Mouse (Mus musculus): ENCODE measurements around the gene Sox30. TPM values are rescaled to one million over a fixed set of nuclear protein-coding genes. Genes with fewer than 3 reads are reported as not detected.

Gene Sox30
- polyA plus RNA-seq, 1 experiment from 2014 or later = 0.05 TPM

DNA sequence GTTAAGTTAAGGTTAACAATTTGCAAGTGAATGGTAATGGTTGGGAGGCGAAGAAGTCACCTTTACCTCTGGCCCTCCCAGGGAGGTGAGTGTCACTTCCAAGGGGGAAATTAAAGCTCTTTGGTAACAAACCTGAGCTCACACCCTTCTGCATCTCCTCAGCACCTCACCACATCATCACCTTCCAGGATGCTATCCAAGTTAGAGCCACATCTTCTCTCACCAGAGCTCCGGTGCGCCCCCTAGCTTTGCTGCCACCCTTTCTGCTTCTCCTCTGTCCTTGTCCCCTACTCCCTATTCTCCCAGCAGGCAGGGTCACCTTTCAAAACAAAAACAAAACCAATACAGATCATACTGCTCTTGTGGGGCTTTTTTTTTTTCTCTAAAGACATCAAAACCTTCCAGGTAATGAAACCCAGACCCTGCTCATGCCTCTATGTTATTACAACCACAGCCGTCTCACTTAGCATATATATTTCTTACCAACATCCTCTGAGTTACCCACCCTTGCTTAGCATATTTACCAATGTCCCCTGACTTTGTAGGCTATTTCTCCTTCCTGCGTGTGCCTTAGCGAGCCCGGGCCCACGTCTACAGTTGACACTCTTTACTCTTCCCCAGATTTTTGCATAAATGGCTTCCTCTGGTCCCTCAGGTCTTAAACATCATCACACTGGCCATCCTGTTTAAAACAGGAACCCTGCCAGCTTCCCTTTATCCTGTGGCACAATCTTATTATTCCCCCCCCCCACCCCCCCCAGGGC, 80.0 kb downstream of the Sox30 start:
- Histone ChIP-seq H3K9me3 (no peaks in the 10 kb centered on the region), H3K9ac (replicated peaks) (no peak overlapping the region), H3K4me2 (replicated peaks) (no peak overlapping the region), H3K4me3 (replicated peaks) (no peak overlapping the region), H3K27ac (no peak overlapping the region), H3K27me3 (no peaks in the 10 kb centered on the region), H3K4me1 (replicated peaks) (peaks cover 28% of the 10 kb centered on the region), H3K36me3 (peaks cover 5% of the 10 kb centered on the region; the same call in 1 of the 2 replicates)
- WGBS = 78% methylated on average over 8 of the region's 8 CpGs
- no peak for ATAC-seq

DNA sequence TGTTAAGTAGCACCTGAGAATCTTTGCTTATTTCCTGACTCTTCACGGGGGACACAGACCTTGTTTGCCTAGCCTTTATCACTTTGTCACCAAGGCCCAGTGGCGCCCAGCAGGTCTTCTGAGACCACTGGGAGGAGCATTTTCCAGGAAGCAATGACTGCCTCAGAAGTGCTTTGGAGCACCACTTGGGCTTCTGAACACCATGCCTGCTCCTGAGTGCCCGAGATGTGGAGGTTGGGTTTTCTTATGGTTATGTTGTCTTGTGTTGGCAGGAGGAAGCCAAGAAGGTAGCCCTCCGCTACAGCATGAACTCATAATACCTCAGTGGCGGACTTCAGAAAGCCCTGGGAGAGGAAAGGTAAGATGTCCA, 80.5 kb downstream of the Sox30 start:
- Histone ChIP-seq H3K4me1 (replicated peaks) (peaks cover 30% of the 10 kb centered on the region), H3K36me3 (peaks cover 5% of the 10 kb centered on the region; the same call in 1 of the 2 replicates), H3K27me3 (no peaks in the 10 kb centered on the region), H3K27ac (no peak overlapping the region), H3K9ac (replicated peaks) (no peak overlapping the region), H3K9me3 (no peaks in the 10 kb centered on the region), H3K4me3 (replicated peaks) (no peak overlapping the region), H3K4me2 (replicated peaks) (no peak overlapping the region)
- no peak for ATAC-seq
- 89% methylated on average over 5 of the region's 5 CpGs for WGBS

DNA sequence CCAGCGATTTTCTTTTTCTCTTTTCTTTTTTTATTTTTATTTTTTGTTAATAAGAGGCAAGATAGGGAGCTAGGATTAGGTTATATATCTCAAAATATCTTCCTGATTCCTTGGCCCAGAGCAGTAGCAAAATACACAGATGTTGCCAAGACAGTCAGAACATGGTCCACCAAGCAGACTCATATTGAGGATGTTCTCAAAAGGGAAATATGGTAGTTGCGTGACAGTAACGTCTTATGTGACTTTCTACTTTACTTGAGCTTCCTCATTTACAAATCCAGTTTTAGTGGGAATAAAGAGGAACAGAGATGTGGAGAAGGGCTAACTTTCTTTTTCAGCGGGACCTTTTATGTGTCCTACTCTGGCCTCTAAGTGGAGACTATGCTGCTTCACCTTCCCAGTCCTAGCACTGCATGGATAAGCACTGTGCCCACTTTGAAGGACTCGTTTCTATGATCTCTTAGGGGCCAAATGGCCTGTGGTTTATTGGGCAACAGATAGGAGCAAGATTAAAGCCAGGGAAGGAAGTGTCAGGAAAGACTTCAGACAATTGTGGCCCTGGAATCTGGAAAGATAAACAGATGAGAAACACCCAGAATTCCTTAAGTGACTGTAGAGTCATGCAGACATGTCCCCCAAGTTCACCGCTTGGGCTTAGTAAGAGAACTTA, 81.8 kb downstream of the Sox30 start:
- H3K4me3 ChIP-seq (replicated peaks) = no peak overlapping the region
- H3K9me3 ChIP-seq = no peaks in the 10 kb centered on the region
- H3K27ac ChIP-seq = no peak overlapping the region
- no peak overlapping the region for H3K4me2 ChIP-seq (replicated peaks)
- peaks cover 5% of the 10 kb centered on the region; the same call in 1 of the 2 replicates for H3K36me3 ChIP-seq
- no peak for ATAC-seq
- peaks cover 29% of the 10 kb centered on the region for H3K4me1 ChIP-seq (replicated peaks)
- H3K27me3 ChIP-seq = no peaks in the 10 kb centered on the region
- no peak overlapping the region for H3K9ac ChIP-seq (replicated peaks)
- 89% methylated on average over 6 of the region's 6 CpGs for WGBS

DNA sequence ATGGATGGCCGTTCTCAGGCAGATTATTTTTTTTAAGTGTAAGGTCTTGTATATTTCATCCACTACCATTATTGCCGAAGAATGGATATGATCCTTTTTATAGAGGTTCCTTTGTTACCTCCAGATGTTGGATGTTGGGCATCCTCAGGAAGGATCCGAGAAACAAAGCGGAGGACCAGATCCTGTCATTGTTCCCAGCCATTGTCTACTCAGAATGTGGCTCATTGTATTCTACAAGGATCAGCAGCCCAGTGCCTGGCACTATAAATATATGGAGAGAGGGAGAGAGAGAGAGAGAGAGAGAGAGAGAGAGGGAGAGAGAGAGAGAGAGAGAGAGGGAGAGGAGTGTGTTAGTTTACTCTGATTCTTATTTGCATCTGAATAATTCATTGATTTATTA, 82.5 kb downstream of the Sox30 start:
- ATAC-seq = no peak
- no peak overlapping the region for H3K4me3 ChIP-seq (replicated peaks)
- H3K9me3 ChIP-seq = no peaks in the 10 kb centered on the region
- WGBS = 42% methylated on average over 4 of the region's 4 CpGs
- H3K27me3 ChIP-seq = no peaks in the 10 kb centered on the region
- peaks cover 22% of the 10 kb centered on the region for H3K4me1 ChIP-seq (replicated peaks)
- no peak overlapping the region for H3K4me2 ChIP-seq (replicated peaks)
- H3K9ac ChIP-seq (replicated peaks) = no peak overlapping the region
- H3K27ac ChIP-seq = no peak overlapping the region
- H3K36me3 ChIP-seq = peaks cover 5% of the 10 kb centered on the region; the same call in 1 of the 2 replicates

GRCm38 (mm10) chr11:46062993-46063731, 83.1 kb downstream of the Sox30 start:
- Histone ChIP-seq H3K9me3 (no peaks in the 10 kb centered on the region), H3K36me3 (peaks cover 5% of the 10 kb centered on the region; the same call in 1 of the 2 replicates), H3K9ac (replicated peaks) (no peak overlapping the region), H3K27me3 (no peaks in the 10 kb centered on the region), H3K27ac (no peak overlapping the region), H3K4me3 (replicated peaks) (no peak overlapping the region), H3K4me2 (replicated peaks) (no peak overlapping the region), H3K4me1 (replicated peaks) (peaks cover 17% of the 10 kb centered on the region)
- ATAC-seq = no peak
- WGBS = 67% methylated on average over 9 of the region's 9 CpGs

DNA sequence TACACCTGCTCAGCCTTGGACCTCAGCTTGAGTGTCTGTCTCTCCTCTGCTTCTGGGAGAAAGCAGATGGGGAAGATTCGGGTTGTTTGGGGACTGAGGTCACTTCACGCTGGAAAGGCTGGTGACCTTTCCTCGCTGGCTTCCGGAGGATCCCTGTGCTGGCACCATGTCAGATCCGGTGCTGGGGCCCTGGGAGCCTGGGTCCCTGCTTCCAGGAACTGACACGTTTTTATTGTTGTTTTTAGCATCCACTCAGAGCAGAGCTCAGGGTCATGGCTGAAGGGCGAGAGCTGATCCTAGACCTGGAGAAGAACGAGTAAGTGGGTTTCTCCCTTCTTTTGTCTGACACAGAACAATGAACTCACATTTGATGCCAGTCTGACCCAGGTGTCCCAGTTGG, 84.7 kb downstream of the Sox30 start:
- Histone ChIP-seq H3K36me3 (peaks cover 5% of the 10 kb centered on the region; the same call in 1 of the 2 replicates), H3K27ac (peak overlapping the region; percentile 9; the same call in 1 of the 2 replicates), H3K4me2 (replicated peaks) (no peak overlapping the region), H3K9me3 (no peaks in the 10 kb centered on the region), H3K4me3 (replicated peaks) (no peak overlapping the region), H3K4me1 (replicated peaks) (peaks cover 27% of the 10 kb centered on the region), H3K27me3 (no peaks in the 10 kb centered on the region), H3K9ac (replicated peaks) (no peak overlapping the region)
- 67% methylated on average over 8 of the region's 8 CpGs for WGBS
- no peak for ATAC-seq

- peaks cover 5% of the 10 kb centered on the region; the same call in 1 of the 2 replicates for H3K36me3 ChIP-seq
- H3K9ac ChIP-seq (replicated peaks) = no peak overlapping the region
- no peaks in the 10 kb centered on the region for H3K27me3 ChIP-seq
- peak overlapping the region; percentile 9; the same call in 1 of the 2 replicates for H3K27ac ChIP-seq
- H3K4me2 ChIP-seq (replicated peaks) = no peak overlapping the region
- ATAC-seq = peak; percentile 60
- H3K4me3 ChIP-seq (replicated peaks) = no peak overlapping the region
- H3K9me3 ChIP-seq = no peaks in the 10 kb centered on the region
- peaks cover 32% of the 10 kb centered on the region for H3K4me1 ChIP-seq (replicated peaks)
- 44% methylated on average over 21 of the region's 21 CpGs for WGBS
Observed at GRCm38 (mm10) chr11:46065201-46066011, 85.3 kb downstream of the Sox30 start.

Other genes starting within 250 kb of the Sox30 start
- 48.8 and 49.8 TPM in 2 replicates for gene Clint1, start 128.3 kb upstream of the Sox30 start, polyA plus RNA-seq (2015; fragmentation: Nextera tagmentation; extraction: Ambion mirVana)
- gene Lsm11, start 35.4 kb upstream of the Sox30 start, polyA plus RNA-seq (2015; fragmentation: Nextera tagmentation; extraction: Ambion mirVana) = 15.7 and 16.9 TPM in 2 replicates
- 12.3 and 13.8 TPM in 2 replicates for gene Thg1l, start 24.8 kb upstream of the Sox30 start, polyA plus RNA-seq (2015; fragmentation: Nextera tagmentation; extraction: Ambion mirVana)
- gene Gm12166, start 72.0 kb downstream of the Sox30 start, polyA plus RNA-seq (2015; fragmentation: Nextera tagmentation; extraction: Ambion mirVana) = 6.1 and 7.1 TPM in 2 replicates
- gene Adam19, start 75.7 kb downstream of the Sox30 start, polyA plus RNA-seq (2015; fragmentation: Nextera tagmentation; extraction: Ambion mirVana) = 8.8 and 10.5 TPM in 2 replicates
- gene Nipal4, start 186.2 kb downstream of the Sox30 start, polyA plus RNA-seq (2015; fragmentation: Nextera tagmentation; extraction: Ambion mirVana) = 0.63 and 1.1 TPM in 2 replicates